Mouse (Mus musculus) CH12.LX (cell line): ENCODE measurements at regions not wholly inside any gene's neighbourhood (a gene's known extent, or its start where the extent isn't known, plus 50 kb on each side); places are given as distances from the start of the nearest gene placed in this dataset.

Source experiments
- DNase-seq: peaks from one replicate; pipeline ENCODE4 v3.0.0-alpha.2; 2013; ENCODE audit errors: extremely low read depth
- H3K27ac ChIP-seq: 2 replicates; pipeline ENCODE4 v1.5.1; 2012; ENCODE audit warnings: low read depth, mild to moderate bottlenecking, control low read depth, moderate library complexity; ENCODE audit not compliant: insufficient read depth
- H3K27me3 ChIP-seq: replicated peaks from 2 replicates; pipeline ENCODE3; 2012; ENCODE audit warnings: inconsistent platforms
- H3K36me3 ChIP-seq, 2 experiments: replicated peaks in 1 of 2; 2 replicates each; pipeline versions ENCODE3 to v1.6.1; 2012; ENCODE audit warnings: inconsistent platforms in 1 of 2, low read length in 1 of 2, mild to moderate bottlenecking in 1 of 2, mixed read lengths in 1 of 2, moderate library complexity in 1 of 2; ENCODE audit not compliant: control insufficient read depth in 1 of 2, insufficient read depth in 1 of 2
- H3K4me1 ChIP-seq, 2 experiments: 2 replicates each; pipeline ENCODE4 v1.6.1; 2012; ENCODE audit warnings: inconsistent platforms in 1 of 2, moderate library complexity in 1 of 2; ENCODE audit not compliant: insufficient read depth in 2 of 2, control insufficient read depth in 1 of 2
- H3K4me2 ChIP-seq: 2 replicates; pipeline ENCODE4 v1.6.1; 2012; ENCODE audit warnings: low read depth, mild to moderate bottlenecking, control low read depth; ENCODE audit not compliant: poor library complexity, insufficient read depth, severe bottlenecking
- H3K4me3 ChIP-seq, 3 experiments: fragments of 150-350 bp in 1 of 3; sonication (generic) in 1 of 3; replicated peaks in 1 of 3; 2 replicates each; pipeline versions ENCODE3 to v1.5.1; 2011 to 2012; ENCODE audit warnings: low read depth in 2 of 3, low read length in 2 of 3, mild to moderate bottlenecking in 2 of 3, moderate library complexity in 2 of 3, control low read depth in 1 of 3, improper control_type of control experiment in 1 of 3, inconsistent platforms in 1 of 3, mixed read lengths in 1 of 3; ENCODE audit not compliant: poor library complexity in 1 of 3
- H3K79me2 ChIP-seq: replicated peaks from 2 replicates; pipeline ENCODE4 v1.6.1; 2012; ENCODE audit warnings: mild to moderate bottlenecking, moderate library complexity; ENCODE audit not compliant: control insufficient read depth, poor library complexity, insufficient read depth, severe bottlenecking; ENCODE audit errors: extremely low read depth
- H3K9ac ChIP-seq: 2 replicates; pipeline ENCODE4 v1.6.1; 2012; ENCODE audit warnings: low read depth, mild to moderate bottlenecking, control low read depth, moderate library complexity; ENCODE audit not compliant: insufficient read depth
- H3K9me3 ChIP-seq: replicated peaks from 2 replicates; pipeline ENCODE3; 2012; ENCODE audit warnings: low read length, inconsistent platforms, mixed read lengths
- BHLHE40 ChIP-seq: IDR thresholded peaks from 2 replicates; pipeline ENCODE4 v1.6.1; 2011; ENCODE audit warnings: mild to moderate bottlenecking, low read depth, low read length, improper control_type of control experiment
- CHD1 ChIP-seq: IDR thresholded peaks from 2 replicates; pipeline ENCODE4 v1.6.1; 2012; ENCODE audit warnings: low read depth, low read length, improper control_type of control experiment, inconsistent platforms
- GABPA ChIP-seq: IDR thresholded peaks from 2 replicates; pipeline ENCODE4 v1.6.1; 2012; ENCODE audit warnings: low read depth, low read length, improper control_type of control experiment, inconsistent platforms; ENCODE audit not compliant: insufficient replicate concordance
- HCFC1 ChIP-seq: IDR thresholded peaks from 2 replicates; pipeline ENCODE4 v1.6.1; 2012; ENCODE audit warnings: low read depth, mild to moderate bottlenecking, inconsistent platforms, low read length, improper control_type of control experiment
- IRF4 ChIP-seq: IDR thresholded peaks from 2 replicates; pipeline ENCODE4 v1.6.1; 2014; ENCODE audit warnings: low read depth, mild to moderate bottlenecking, inconsistent platforms, low read length, improper control_type of control experiment
- JUN ChIP-seq: IDR thresholded peaks from 2 replicates; pipeline ENCODE4 v1.6.1; 2011; ENCODE audit warnings: low read depth, mild to moderate bottlenecking, low read length, improper control_type of control experiment, moderate library complexity; ENCODE audit not compliant: insufficient read depth
- JUND ChIP-seq: conservative IDR thresholded peaks from 2 replicates; pipeline ENCODE4 v1.6.1; 2011; ENCODE audit warnings: low read depth, low read length, improper control_type of control experiment
- MAFK ChIP-seq: IDR thresholded peaks from 2 replicates; pipeline ENCODE4 v1.6.1; 2011; ENCODE audit warnings: low read length, improper control_type of control experiment; ENCODE audit not compliant: insufficient replicate concordance
- MAX ChIP-seq: IDR thresholded peaks from 2 replicates; pipeline ENCODE4 v1.6.1; 2011; ENCODE audit warnings: low read length, improper control_type of control experiment
- MAZ ChIP-seq: IDR thresholded peaks from 2 replicates; pipeline ENCODE4 v1.6.1; 2012; ENCODE audit warnings: low read depth, mild to moderate bottlenecking, inconsistent platforms, low read length, improper control_type of control experiment, moderate library complexity
- MEF2A ChIP-seq: IDR thresholded peaks from 2 replicates; pipeline ENCODE4 v1.6.1; 2014; ENCODE audit warnings: low read depth, mild to moderate bottlenecking, inconsistent platforms, low read length, improper control_type of control experiment, borderline replicate concordance
- MXI1 ChIP-seq: IDR thresholded peaks from 2 replicates; pipeline ENCODE4 v1.6.1; 2011; ENCODE audit warnings: mild to moderate bottlenecking, low read depth, low read length, improper control_type of control experiment
- NELFE ChIP-seq: IDR thresholded peaks from 2 replicates; pipeline ENCODE4 v1.6.1; 2011; ENCODE audit warnings: low read depth, low read length, improper control_type of control experiment
- NRF1 ChIP-seq: IDR thresholded peaks from 2 replicates; pipeline ENCODE4 v1.6.1; 2014; ENCODE audit warnings: low read depth, mild to moderate bottlenecking, inconsistent platforms, low read length, improper control_type of control experiment, moderate library complexity
- POLR2AphosphoS2 ChIP-seq: IDR thresholded peaks from 2 replicates; pipeline ENCODE4 v1.6.1; 2011; ENCODE audit warnings: low read depth, low read length, improper control_type of control experiment
- RAD21 ChIP-seq: IDR thresholded peaks from 2 replicates; pipeline ENCODE4 v1.6.1; 2011; ENCODE audit warnings: low read depth, mild to moderate bottlenecking, low read length, improper control_type of control experiment, moderate library complexity
- TBP ChIP-seq: conservative IDR thresholded peaks from 2 replicates; pipeline ENCODE4 v1.6.1; 2011; ENCODE audit warnings: low read depth, low read length, improper control_type of control experiment
- TCF12 ChIP-seq: IDR thresholded peaks from 2 replicates; pipeline ENCODE4 v1.6.1; 2014; ENCODE audit warnings: low read depth, mild to moderate bottlenecking, inconsistent platforms, low read length, improper control_type of control experiment
- UBTF ChIP-seq: IDR thresholded peaks from 2 replicates; pipeline ENCODE4 v1.6.1; 2012; ENCODE audit warnings: low read depth, mild to moderate bottlenecking, inconsistent platforms, low read length, improper control_type of control experiment, moderate library complexity
- USF1 ChIP-seq: IDR thresholded peaks from 2 replicates; pipeline ENCODE4 v1.6.1; 2014; ENCODE audit warnings: low read depth, mild to moderate bottlenecking, inconsistent platforms, low read length, improper control_type of control experiment
- ZC3H11A ChIP-seq: IDR thresholded peaks from 2 replicates; pipeline ENCODE4 v1.6.1; 2012; ENCODE audit warnings: low read depth, mild to moderate bottlenecking, inconsistent platforms, low read length, improper control_type of control experiment
- dilution Hi-C: fragments of 300-500 bp; cut with MboI; formaldehyde crosslinking; loops from 2 replicates; pipeline ENCODE4 v1.14.3; 2020; ENCODE audit warnings: low sequenced_read_pairs; ENCODE audit not compliant: extremely low pct_unique_long_range_greater_than_20kb, extremely low pct_ligation_motif_present
- in situ Hi-C: fragments of 300-500 bp; cut with MboI; formaldehyde crosslinking; loops from 3 replicates; pipeline ENCODE4 v1.14.3; 2019; ENCODE audit warnings: low sequenced_read_pairs, low pct_ligation_motif_present, low pct_unique_long_range_greater_than_20kb, mixed read lengths

GRCm38 (mm10) chr13:84365503-84365902 lies 143.4 kb downstream of the Tmem161b start:
- DNase-seq = no peak
- H3K27me3 ChIP-seq = no peaks in the 10 kb centered on the region
- no peak overlapping the region for H3K4me3 ChIP-seq
- dilution Hi-C loops = no loop called here
- peaks cover 0 to 2% of the 10 kb centered on the region in 2 experiments; a peak in 1 of 4 replicates for H3K4me1 ChIP-seq
- no peaks in the 10 kb centered on the region for H3K79me2 ChIP-seq
- H3K27ac ChIP-seq = no peak overlapping the region
- no peaks in the 10 kb centered on the region for H3K9me3 ChIP-seq
- in situ Hi-C loops = no loop called here
- no peak overlapping the region for H3K9ac ChIP-seq
- H3K36me3 ChIP-seq = no peaks in the 10 kb centered on the region
- no peak overlapping the region for H3K4me2 ChIP-seq
- TF ChIP-seq TBP (no peak), TCF12 (no peak), NELFE (no peak), MAX (no peak), UBTF (no peak), HCFC1 (no peak), MAZ (no peak), IRF4 (no peak), USF1 (no peak)

- TF ChIP-seq CHD1 = no peak
- TF ChIP-seq NELFE = no peak
- no peak for TF ChIP-seq MAFK
- TF ChIP-seq NRF1 = no peak
- no peak for TF ChIP-seq TBP
- no peak for TF ChIP-seq POLR2AphosphoS2
- no peak for TF ChIP-seq TCF12
- TF ChIP-seq MEF2A = no peak
- TF ChIP-seq JUND = no peak
- no peaks in the 10 kb centered on the region for H3K79me2 ChIP-seq
- no peaks in the 10 kb centered on the region for H3K9me3 ChIP-seq
- H3K27me3 ChIP-seq = no peaks in the 10 kb centered on the region
- peaks cover 0 to 4% of the 10 kb centered on the region in 2 experiments; a peak in 1 of 4 replicates for H3K4me1 ChIP-seq
- dilution Hi-C loops = no loop called here
- DNase-seq = no peak
- no peak overlapping the region for H3K4me2 ChIP-seq
- H3K9ac ChIP-seq = no peak overlapping the region
- H3K4me3 ChIP-seq = no peak overlapping the region
- no peak overlapping the region for H3K27ac ChIP-seq
- in situ Hi-C loops = no loop called here
- no peaks in the 10 kb centered on the region for H3K36me3 ChIP-seq
Observed at GRCm38 (mm10) chr13:84366017-84366416, 143.9 kb downstream of the Tmem161b start.

GRCm38 (mm10) chr13:84366839-84367238 lies 144.7 kb downstream of the Tmem161b start:
- H3K36me3 ChIP-seq = no peaks in the 10 kb centered on the region
- H3K4me2 ChIP-seq = no peak overlapping the region
- H3K4me3 ChIP-seq = no peak overlapping the region
- in situ Hi-C loops = no loop called here
- no peaks in the 10 kb centered on the region for H3K79me2 ChIP-seq
- no peaks in the 10 kb centered on the region for H3K27me3 ChIP-seq
- H3K9me3 ChIP-seq = no peaks in the 10 kb centered on the region
- dilution Hi-C loops = no loop called here
- no peak overlapping the region for H3K27ac ChIP-seq
- TF ChIP-seq RAD21 = no peak
- TF ChIP-seq ZC3H11A = no peak
- TF ChIP-seq MXI1 = no peak
- no peak for TF ChIP-seq JUN
- no peak for TF ChIP-seq GABPA
- no peak for TF ChIP-seq BHLHE40
- no peak for TF ChIP-seq JUND
- H3K9ac ChIP-seq = no peak overlapping the region
- peaks cover 0 to 11% of the 10 kb centered on the region in 2 experiments; a peak in 2 of 4 replicates for H3K4me1 ChIP-seq
- DNase-seq = no peak
